Mouse (Mus musculus) E14TG2a.4 (cell line): ENCODE data around the gene Sumf2.

ENCODE experiments used
- CTCF ChIP-seq: conservative IDR thresholded peaks from 2 replicates; pipeline ENCODE4 v1.5.1; 2014; ENCODE audit warnings: low read length
- NANOG ChIP-seq: IDR thresholded peaks from 2 replicates; pipeline ENCODE4 v1.6.1; 2014; ENCODE audit warnings: borderline replicate concordance, low read length, mixed read lengths
- POU5F1 ChIP-seq: IDR thresholded peaks from 2 replicates; pipeline ENCODE4 v1.6.1; 2014; ENCODE audit warnings: low read length, borderline replicate concordance

GRCm38 (mm10) chr5:129909147-129909546 is 62.4 kb downstream of the Sumf2 start:
- TF ChIP-seq CTCF (no peak), NANOG (no peak), POU5F1 (no peak)
